Mouse (Mus musculus) heart, embryonic 16.5 days (tissue): Measurements from ENCODE around the gene Vmn1r191. TPM values are rescaled to one million over a fixed set of nuclear protein-coding genes. Genes with fewer than 3 reads are reported as not detected.

ENCODE experiments used
- microRNA-seq: library from miRNA; unstranded; fragments of <30 nt; microRNA quantifications from one replicate; pipeline ENCODE4, GENCODE M21; 2017
- polyA plus RNA-seq: library from polyadenylated mRNA; unstranded; fragments of >200 nt; fragmentation: Nextera tagmentation; extraction: Ambion mirVana; gene quantifications from 2 replicates; pipeline ENCODE4 v1.2.1, GENCODE M21; 2015

The Vmn1r191 gene
- polyA plus RNA-seq, 1 experiment from 2014 or later = not detected

Small RNAs within 50 kb of the gene (microRNA-seq; reads per million reads assigned to microRNA genes)
- not detected for gene Gm23282
- gene Gm25084 = not detected

Other genes with a start within 250 kb of the Vmn1r191 start
- 2.9 and 4.7 TPM in 2 replicates for gene Zfp184, start 238.9 kb downstream of the Vmn1r191 start, polyA plus RNA-seq
- gene Pom121l2, start 202.8 kb downstream of the Vmn1r191 start, polyA plus RNA-seq = not detected in 2 replicates
- gene Prss16, start 174.2 kb downstream of the Vmn1r191 start, polyA plus RNA-seq = 62.9 and 135 TPM in 2 replicates
- gene Hist1h2ah, start 148.4 kb downstream of the Vmn1r191 start, polyA plus RNA-seq = 5.3 and 7.9 TPM in 2 replicates
- gene Hist1h2bk, start 148.1 kb downstream of the Vmn1r191 start, polyA plus RNA-seq = 1.6 and 3.1 TPM in 2 replicates
- 9.0 and 10.6 TPM in 2 replicates for gene Hist1h4i, start 142.6 kb downstream of the Vmn1r191 start, polyA plus RNA-seq
- 13.3 and 22.0 TPM in 2 replicates for gene Hist1h2ag, start 141.0 kb downstream of the Vmn1r191 start, polyA plus RNA-seq
- 5.5 and 9.9 TPM in 2 replicates for gene Hist1h2bj, start 140.8 kb downstream of the Vmn1r191 start, polyA plus RNA-seq
- gene Vmn1r188, start 99.5 kb downstream of the Vmn1r191 start, polyA plus RNA-seq = not detected in 2 replicates
- not detected in 2 replicates for gene Vmn1r189, start 78.1 kb downstream of the Vmn1r191 start, polyA plus RNA-seq
- not detected in 2 replicates for gene Vmn1r192, start 7.2 kb upstream of the Vmn1r191 start, polyA plus RNA-seq
- not detected in 2 replicates for gene Vmn1r193, start 39.2 kb upstream of the Vmn1r191 start, polyA plus RNA-seq
- gene Vmn1r194, start 60.2 kb upstream of the Vmn1r191 start, polyA plus RNA-seq = not detected in 2 replicates
- not detected in 2 replicates for gene Vmn1r195, start 86.6 kb upstream of the Vmn1r191 start, polyA plus RNA-seq
- gene Vmn1r196, start 106.0 kb upstream of the Vmn1r191 start, polyA plus RNA-seq = not detected in 2 replicates
- gene Vmn1r197, start 140.6 kb upstream of the Vmn1r191 start, polyA plus RNA-seq = not detected in 2 replicates
- not detected in 2 replicates for gene Vmn1r198, start 166.4 kb upstream of the Vmn1r191 start, polyA plus RNA-seq
- not detected in 2 replicates for gene Vmn1r199, start 195.8 kb upstream of the Vmn1r191 start, polyA plus RNA-seq
- gene Vmn1r200, start 206.4 kb upstream of the Vmn1r191 start, polyA plus RNA-seq = not detected in 2 replicates